Mouse (Mus musculus): ENCODE measurements at regions not wholly inside any gene's neighbourhood (a gene's known extent, or its start where the extent isn't known, plus 50 kb on each side); places are given as distances from the start of the nearest gene placed in this dataset.

- no peak for DNase-seq (ENCODE audit: low spot score)
- no peaks in the 10 kb centered on the region for H3K4me1 ChIP-seq (ENCODE audit: insufficient read depth, low read length)
- no peak overlapping the region for H3K9ac ChIP-seq (replicated peaks; ENCODE audit: low read length, poor library complexity, severe bottlenecking)
- ATAC-seq (ENCODE audit: low FRiP score), result no peak
- H3K4me2 ChIP-seq (ENCODE audit: low read depth, low read length, poor library complexity, severe bottlenecking), result no peak overlapping the region
- H3K27me3 ChIP-seq (ENCODE audit: insufficient read depth, low read length), result no peaks in the 10 kb centered on the region
- WGBS, result 74% methylated on average over 4 of the region's 4 CpGs
- H3K9me3 ChIP-seq (ENCODE audit: low read length), result no peaks in the 10 kb centered on the region
- peak; percentile 32; the same call in 1 of the 2 replicates for TF ChIP-seq CTCF (IDR thresholded peaks at IDR 0.05)
- H3K4me3 ChIP-seq (ENCODE audit: low read depth, low read length), result no peak overlapping the region
- no peaks in the 10 kb centered on the region for H3K36me3 ChIP-seq (ENCODE audit: insufficient read depth, low read length)
- no peak overlapping the region for H3K27ac ChIP-seq (ENCODE audit: low read depth, low read length)
Observed at GRCm38 (mm10) chr15:87191901-87192300, 352.2 kb upstream of the Fam19a5 start.

- no peaks in the 10 kb centered on the region for H3K27me3 ChIP-seq (ENCODE audit: insufficient read depth, low read length)
- DNase-seq (ENCODE audit: low spot score) (peak; percentile 28), ATAC-seq (ENCODE audit: low FRiP score) (no peak)
- TF ChIP-seq CTCF (IDR thresholded peaks at IDR 0.05), result no peak
- no peak overlapping the region for H3K4me3 ChIP-seq (ENCODE audit: low read depth, low read length)
- H3K36me3 ChIP-seq (ENCODE audit: insufficient read depth, low read length), result no peaks in the 10 kb centered on the region
- H3K9me3 ChIP-seq (ENCODE audit: low read length), result no peaks in the 10 kb centered on the region
- H3K4me1 ChIP-seq (ENCODE audit: insufficient read depth, low read length), result no peaks in the 10 kb centered on the region
- WGBS, result 57% methylated on average over 6 of the region's 6 CpGs
- H3K27ac ChIP-seq (ENCODE audit: low read depth, low read length), result no peak overlapping the region
- no peak overlapping the region for H3K4me2 ChIP-seq (ENCODE audit: low read depth, low read length, poor library complexity, severe bottlenecking)
- H3K9ac ChIP-seq (replicated peaks; ENCODE audit: low read length, poor library complexity, severe bottlenecking), result no peak overlapping the region
Observed at GRCm38 (mm10) chr15:87196306-87196893, 347.7 kb upstream of the Fam19a5 start.

- no peaks in the 10 kb centered on the region for H3K9me3 ChIP-seq (ENCODE audit: low read length)
- H3K9ac ChIP-seq (replicated peaks; ENCODE audit: low read length, poor library complexity, severe bottlenecking), result no peak overlapping the region
- DNase-seq (ENCODE audit: low spot score) (no peak), ATAC-seq (ENCODE audit: low FRiP score) (no peak)
- H3K4me3 ChIP-seq (ENCODE audit: low read depth, low read length), result no peak overlapping the region
- no peak overlapping the region for H3K27ac ChIP-seq (ENCODE audit: low read depth, low read length)
- TF ChIP-seq CTCF (IDR thresholded peaks at IDR 0.05), result no peak
- H3K4me2 ChIP-seq (ENCODE audit: low read depth, low read length, poor library complexity, severe bottlenecking), result no peak overlapping the region
- no peaks in the 10 kb centered on the region for H3K36me3 ChIP-seq (ENCODE audit: insufficient read depth, low read length)
- no peaks in the 10 kb centered on the region for H3K4me1 ChIP-seq (ENCODE audit: insufficient read depth, low read length)
- no peaks in the 10 kb centered on the region for H3K27me3 ChIP-seq (ENCODE audit: insufficient read depth, low read length)
- WGBS, result 88% methylated on average over 8 of the region's 8 CpGs
Observed at GRCm38 (mm10) chr15:87199641-87200040, 344.5 kb upstream of the Fam19a5 start.

GRCm38 (mm10) chr15:87200282-87201048, 343.6 kb upstream of the Fam19a5 start:
- Histone ChIP-seq H3K27ac (ENCODE audit: low read depth, low read length) (no peak overlapping the region), H3K9me3 (ENCODE audit: low read length) (no peaks in the 10 kb centered on the region), H3K4me1 (ENCODE audit: insufficient read depth, low read length) (no peaks in the 10 kb centered on the region), H3K4me3 (ENCODE audit: low read depth, low read length) (no peak overlapping the region), H3K4me2 (ENCODE audit: low read depth, low read length, poor library complexity, severe bottlenecking) (no peak overlapping the region), H3K36me3 (ENCODE audit: insufficient read depth, low read length) (no peaks in the 10 kb centered on the region), H3K27me3 (ENCODE audit: insufficient read depth, low read length) (no peaks in the 10 kb centered on the region), H3K9ac (replicated peaks; ENCODE audit: low read length, poor library complexity, severe bottlenecking) (no peak overlapping the region)
- DNase-seq (ENCODE audit: low spot score) (peak; percentile 90), ATAC-seq (ENCODE audit: low FRiP score) (no peak; the same call in 1 of the 2 replicates)
- WGBS, result 47% methylated on average over 19 of the region's 19 CpGs
- TF ChIP-seq CTCF (IDR thresholded peaks at IDR 0.05), result no peak

- Histone ChIP-seq H3K36me3 (ENCODE audit: insufficient read depth, low read length) (no peaks in the 10 kb centered on the region), H3K4me3 (ENCODE audit: low read depth, low read length) (no peak overlapping the region), H3K4me1 (ENCODE audit: insufficient read depth, low read length) (no peaks in the 10 kb centered on the region), H3K27ac (ENCODE audit: low read depth, low read length) (no peak overlapping the region), H3K9me3 (ENCODE audit: low read length) (no peaks in the 10 kb centered on the region), H3K4me2 (ENCODE audit: low read depth, low read length, poor library complexity, severe bottlenecking) (no peak overlapping the region), H3K27me3 (ENCODE audit: insufficient read depth, low read length) (no peaks in the 10 kb centered on the region), H3K9ac (replicated peaks; ENCODE audit: low read length, poor library complexity, severe bottlenecking) (no peak overlapping the region)
- WGBS, result 37% methylated on average over 7 of the region's 7 CpGs
- DNase-seq (ENCODE audit: low spot score) (peak; percentile 54), ATAC-seq (ENCODE audit: low FRiP score) (no peak)
- no peak for TF ChIP-seq CTCF (IDR thresholded peaks at IDR 0.05)
Observed at GRCm38 (mm10) chr15:87201055-87201454, 343.0 kb upstream of the Fam19a5 start.

- DNase-seq (ENCODE audit: low spot score) (no peak), ATAC-seq (ENCODE audit: low FRiP score) (no peak)
- Histone ChIP-seq H3K4me1 (ENCODE audit: insufficient read depth, low read length) (no peaks in the 10 kb centered on the region; the same call in none of the 2 replicates), H3K27me3 (ENCODE audit: insufficient read depth, low read length) (no peaks in the 10 kb centered on the region), H3K4me2 (ENCODE audit: low read depth, low read length, poor library complexity, severe bottlenecking) (no peak overlapping the region), H3K9me3 (ENCODE audit: low read length) (no peaks in the 10 kb centered on the region), H3K4me3 (ENCODE audit: low read depth, low read length) (no peak overlapping the region), H3K36me3 (ENCODE audit: insufficient read depth, low read length) (no peaks in the 10 kb centered on the region), H3K27ac (ENCODE audit: low read depth, low read length) (no peak overlapping the region), H3K9ac (replicated peaks; ENCODE audit: low read length, poor library complexity, severe bottlenecking) (no peak overlapping the region)
- WGBS, result 49% methylated on average over 3 of the region's 3 CpGs
- no peak for TF ChIP-seq CTCF (IDR thresholded peaks at IDR 0.05)
Observed at GRCm38 (mm10) chr15:87229951-87230350, 314.1 kb upstream of the Fam19a5 start.

Data from midbrain, postnatal 0 days (tissue).